Mouse (Mus musculus) layer of hippocampus, postnatal 10 days (tissue): Measurements from ENCODE around the gene Slc25a35. TPM values are rescaled to one million over a fixed set of nuclear protein-coding genes. Genes with fewer than 3 reads are reported as not detected.
A peak's percentile ranks its signal among the peaks of the same experiment; 100 is the strongest.
"Not testable (repeated sequence)": the region's sequence is repeated elsewhere in the genome, so short reads cannot be mapped to it uniquely, and the experiment has no call there.

ENCODE experiments used
- DNase-seq, 2 experiments: peaks; one replicate each; pipeline ENCODE4 v3.0.0; 2021; ENCODE audit warnings: low spot score in 2 of 2
- long read RNA-seq: library from polyadenylated mRNA; stranded (forward); transcript quantifications from one replicate; pipeline ENCODE4 v2.0.0, GENCODE M21; 2023
- total RNA-seq, 2 experiments: library from RNA; stranded (reverse); gene quantifications; 2 replicates each; pipeline ENCODE4 v1.2.3; 2021

Slc25a35 gene
- 1 to 10 TPM; 4.3 to 4.4 TPM for total RNA-seq
- long read RNA-seq, partial matches to known transcripts, result 1 of 1 reads
- long read RNA-seq, other reads (novel, unspliced or antisense), result 0 of 1 reads

DNA sequence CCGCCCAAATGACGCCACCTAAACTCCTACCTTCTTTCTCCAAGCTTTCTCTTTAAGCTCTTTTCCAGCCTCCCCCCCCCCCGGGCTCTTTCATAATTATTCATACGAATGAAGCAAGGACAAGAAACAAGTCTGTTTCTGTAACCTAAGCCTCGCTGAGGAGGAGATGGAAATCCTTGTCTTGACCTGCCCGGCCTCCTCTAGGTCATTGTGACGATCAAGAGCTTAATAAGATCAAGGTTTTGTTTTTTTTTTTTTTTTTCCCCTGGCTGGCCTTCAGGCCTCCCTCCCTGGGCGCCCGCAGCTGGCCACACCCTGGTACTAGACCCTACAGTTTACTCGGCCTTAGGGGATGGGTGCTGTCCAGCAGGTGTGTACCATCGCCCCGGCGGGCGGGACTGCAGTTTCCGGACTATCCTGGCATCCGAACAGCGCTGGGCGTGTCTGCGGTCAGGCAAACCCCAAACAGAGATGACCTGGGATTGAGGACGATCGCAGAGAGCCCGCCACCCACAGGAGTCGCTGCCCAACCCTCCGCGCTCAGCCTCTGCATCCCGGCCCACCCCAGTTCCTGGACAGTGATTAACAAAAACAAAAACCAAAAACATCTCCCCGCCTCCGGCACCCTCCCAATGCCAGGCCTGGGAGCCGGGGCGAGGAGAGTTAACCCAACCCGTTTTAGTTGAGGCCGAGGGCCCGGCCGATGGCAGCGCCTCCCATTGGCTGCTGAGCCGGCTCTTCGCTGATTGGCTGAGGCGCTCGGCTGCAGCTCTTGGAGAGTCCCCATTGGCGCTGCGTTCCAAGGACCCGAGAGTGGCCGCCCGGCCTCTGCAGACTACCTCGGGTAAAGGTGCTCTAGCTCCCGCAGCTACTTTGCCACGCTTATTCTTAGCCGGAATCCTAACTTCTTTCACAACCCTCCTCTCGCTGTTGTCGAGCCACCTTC, at the start of gene Slc25a35:
Gene Slc25a35, plus strand, starts transcription at position 795 of the 946 bp plus-strand sequence.
- peak; percentile 84 to 92 for DNase-seq

DNA sequence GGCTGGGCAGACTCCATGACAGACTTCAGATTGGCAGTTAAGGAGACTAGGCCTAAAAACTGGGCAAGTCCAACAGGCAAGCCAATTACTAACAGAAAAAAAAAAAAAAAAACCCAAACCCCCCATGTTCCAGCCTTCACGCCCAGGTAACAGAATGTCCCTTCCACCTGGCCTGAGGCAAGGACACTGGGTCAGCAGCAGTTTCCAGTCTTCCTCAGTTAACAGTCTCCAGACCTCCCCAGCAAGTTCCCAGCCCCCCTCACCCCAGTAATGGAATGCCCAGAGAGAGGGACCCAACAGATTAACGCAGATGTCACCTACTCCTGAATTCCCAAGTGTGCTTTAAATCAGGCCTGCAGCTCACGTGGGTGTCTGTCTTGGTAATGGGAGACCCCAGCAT, 44.7 kb upstream of the Slc25a35 start:
- DNase-seq, result no peak

DNA sequence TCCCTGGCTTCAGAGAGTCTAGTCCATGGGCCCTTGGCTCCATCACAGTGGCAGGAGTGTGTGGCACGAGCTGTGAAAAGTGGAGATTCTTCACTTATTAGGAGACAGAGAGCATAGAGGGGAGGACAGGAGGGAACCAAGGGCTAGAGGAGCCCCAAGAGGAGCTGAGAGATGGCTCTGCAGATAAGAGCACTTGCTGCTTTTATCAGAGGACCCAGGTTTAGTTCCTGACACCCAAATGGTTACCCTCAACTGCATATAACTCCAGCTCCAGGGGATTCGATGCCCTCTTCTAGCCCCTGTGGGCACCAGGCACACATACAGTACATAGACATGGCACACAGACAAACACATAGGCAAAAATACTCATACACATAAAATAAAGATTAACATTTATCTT, 43.2 kb upstream of the Slc25a35 start:
- DNase-seq, result no peak

DNA sequence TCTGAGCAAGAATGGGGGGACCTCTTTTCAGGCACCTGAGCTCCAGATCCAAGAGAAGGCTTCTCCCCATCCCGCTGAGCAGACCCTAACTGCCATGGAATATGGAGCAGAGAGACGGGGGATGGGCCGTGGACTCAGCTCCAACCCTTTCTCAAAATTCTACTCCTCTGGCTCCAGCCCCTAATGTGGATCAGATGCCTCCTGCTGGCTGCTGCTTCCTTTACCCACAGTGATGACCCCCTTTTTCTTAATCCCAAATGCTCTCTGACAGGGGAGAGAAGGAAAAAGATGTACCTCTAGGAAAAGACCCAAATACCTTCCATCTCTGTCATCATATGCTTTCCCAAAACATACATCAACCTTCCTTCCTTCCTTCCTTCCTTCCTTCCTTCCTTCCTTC, 41.0 kb upstream of the Slc25a35 start, which contains the start of gene Odf4:
Gene Odf4, minus strand, starts transcription at position 101 of the 400 bp plus-strand sequence.
- no peak for DNase-seq

DNA sequence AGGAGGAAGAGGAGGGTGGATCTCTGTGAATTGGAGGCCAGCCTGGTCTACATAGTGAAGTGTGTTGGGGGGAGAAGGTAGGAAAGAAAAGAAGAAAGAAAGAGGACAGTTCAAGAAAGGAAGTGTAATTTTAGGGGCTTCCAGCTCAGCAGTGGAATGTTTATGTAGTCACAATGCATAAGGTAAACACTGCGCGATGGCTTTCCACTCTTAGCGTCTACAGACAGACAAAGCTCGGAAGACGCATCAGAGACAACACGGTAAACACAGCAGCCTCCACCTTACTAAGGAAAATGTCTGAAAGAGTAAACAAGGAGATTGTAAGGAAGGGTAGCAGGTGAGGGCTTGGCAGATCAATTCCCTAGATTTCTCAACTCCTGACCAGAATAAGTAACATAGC, 38.0 kb upstream of the Slc25a35 start:
- no peak for DNase-seq

- no peak for DNase-seq
Measured at GRCm38 (mm10) chr11:68933885-68934507, 33.9 kb upstream of the Slc25a35 start.

GRCm38 (mm10) chr11:68936951-68937350, 31.0 kb upstream of the Slc25a35 start:
- DNase-seq, result not testable (repeated sequence)

DNA sequence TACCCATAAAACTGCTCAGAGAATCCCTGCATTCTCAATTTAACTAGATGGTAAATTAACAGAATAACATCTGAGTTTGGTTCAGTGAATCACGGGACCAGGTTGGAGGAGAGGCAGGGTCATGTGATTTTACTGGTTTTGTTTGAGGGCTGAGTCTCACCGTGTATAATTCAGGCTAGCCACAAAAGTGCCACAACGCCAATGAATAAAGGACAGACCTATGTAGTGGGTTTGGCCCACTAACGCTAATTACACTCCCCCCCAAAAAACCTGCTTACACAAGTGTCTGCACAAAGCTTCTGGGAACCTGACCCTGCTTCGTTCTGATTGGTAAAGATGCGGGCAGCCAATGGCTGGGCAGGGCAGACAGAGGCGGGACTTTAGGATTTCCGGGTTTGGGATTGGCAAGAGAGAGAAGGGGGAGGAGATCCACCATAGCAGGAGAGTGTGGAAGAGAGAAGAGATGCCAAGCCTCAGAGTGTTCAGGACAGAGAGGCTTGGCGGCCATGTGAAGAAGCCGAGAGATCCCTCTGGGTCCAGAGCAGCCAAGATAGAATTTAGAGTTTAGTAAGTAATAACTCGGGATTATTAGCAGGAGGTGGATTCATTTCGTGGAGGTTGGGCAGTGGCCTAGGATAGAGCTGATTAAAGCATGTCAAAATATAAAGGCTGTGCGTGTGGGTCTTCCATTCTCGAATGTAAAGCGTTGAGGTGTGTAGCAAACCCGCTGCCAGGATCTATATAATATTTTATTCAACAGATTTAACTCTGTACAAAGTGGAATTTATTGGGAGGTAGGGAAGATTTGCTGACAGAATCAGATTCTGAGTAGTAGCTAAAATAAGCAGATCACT, 28.3 kb upstream of the Slc25a35 start:
- DNase-seq, result peak; percentile 77 to 84

DNA sequence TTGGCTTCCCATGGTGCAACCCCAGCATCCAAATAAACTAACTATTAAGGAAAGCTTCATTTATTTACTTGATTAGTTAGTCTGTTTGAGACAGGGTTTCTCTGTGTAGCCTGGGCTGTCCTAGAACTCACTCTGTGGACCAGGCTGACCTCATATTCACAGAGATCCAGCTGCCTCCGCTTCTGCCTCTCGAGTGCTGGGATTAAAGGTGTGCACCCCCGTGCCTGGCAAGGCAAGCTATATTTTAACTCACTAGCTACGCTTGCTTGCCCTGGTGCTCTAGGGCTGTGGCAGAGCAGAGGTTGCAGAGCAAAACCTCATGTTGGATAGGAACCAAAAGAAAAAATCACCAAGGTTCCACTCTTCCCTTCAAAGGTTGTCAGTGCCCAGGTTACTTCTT, 27.4 kb upstream of the Slc25a35 start:
- no peak for DNase-seq

DNA sequence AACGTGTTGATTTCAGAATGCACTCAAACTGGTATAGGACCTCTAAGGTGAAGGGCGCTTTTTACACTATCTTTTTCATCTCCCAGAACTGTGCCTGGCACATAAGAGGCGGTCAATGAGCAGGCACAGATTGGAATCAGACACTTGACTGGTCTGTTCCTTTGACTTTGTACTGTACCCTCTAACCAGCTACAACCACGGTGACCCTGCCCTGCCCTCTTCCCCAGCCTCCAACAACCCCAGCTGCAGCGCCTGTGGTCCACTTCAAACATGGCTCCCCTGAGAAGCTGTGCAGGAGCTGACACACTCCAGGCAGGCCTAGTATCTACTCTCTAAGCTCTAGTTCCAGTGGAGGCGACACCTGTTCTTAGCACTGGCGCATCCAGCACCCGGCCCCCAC, 25.2 kb upstream of the Slc25a35 start:
- no peak for DNase-seq

DNA sequence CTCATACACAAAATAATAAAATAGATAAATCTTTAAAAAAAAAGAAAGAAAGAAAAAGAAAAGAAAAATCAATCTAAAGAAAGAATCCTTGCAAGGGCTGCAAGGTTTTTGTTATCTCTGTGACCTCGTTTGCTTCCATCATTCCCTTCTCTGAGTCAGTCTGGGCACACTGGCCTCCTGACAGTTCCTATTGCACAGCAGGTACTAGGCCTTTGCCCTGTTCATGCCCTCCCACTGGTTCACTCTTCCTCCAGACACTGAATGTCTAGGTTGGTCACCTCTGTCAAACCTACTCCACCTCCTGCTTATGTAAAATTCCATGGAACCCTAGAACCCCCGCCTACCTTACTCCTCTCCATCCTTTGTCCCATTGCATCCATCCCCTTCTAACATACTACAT, 22.7 kb upstream of the Slc25a35 start:
- no peak for DNase-seq

DNA sequence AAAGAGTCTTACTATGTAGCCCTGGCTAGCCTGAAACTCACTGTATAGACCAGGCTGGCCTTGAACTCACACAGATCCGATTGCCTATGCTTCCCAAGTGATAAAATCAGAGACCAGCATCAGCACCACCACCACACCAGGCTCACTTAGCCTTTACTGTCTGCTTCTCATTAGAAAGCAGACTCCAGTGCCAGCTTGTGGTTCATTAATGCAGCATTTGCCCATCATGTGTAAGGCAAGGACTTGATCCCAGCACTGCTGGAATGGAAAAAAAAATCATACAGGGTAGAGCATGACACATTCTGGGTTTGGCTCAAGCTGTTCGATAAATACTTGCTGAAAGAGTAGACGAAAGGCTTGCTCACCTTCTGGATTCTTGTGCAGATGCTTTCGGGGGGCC, 21.9 kb upstream of the Slc25a35 start:
- DNase-seq, result no peak

DNA sequence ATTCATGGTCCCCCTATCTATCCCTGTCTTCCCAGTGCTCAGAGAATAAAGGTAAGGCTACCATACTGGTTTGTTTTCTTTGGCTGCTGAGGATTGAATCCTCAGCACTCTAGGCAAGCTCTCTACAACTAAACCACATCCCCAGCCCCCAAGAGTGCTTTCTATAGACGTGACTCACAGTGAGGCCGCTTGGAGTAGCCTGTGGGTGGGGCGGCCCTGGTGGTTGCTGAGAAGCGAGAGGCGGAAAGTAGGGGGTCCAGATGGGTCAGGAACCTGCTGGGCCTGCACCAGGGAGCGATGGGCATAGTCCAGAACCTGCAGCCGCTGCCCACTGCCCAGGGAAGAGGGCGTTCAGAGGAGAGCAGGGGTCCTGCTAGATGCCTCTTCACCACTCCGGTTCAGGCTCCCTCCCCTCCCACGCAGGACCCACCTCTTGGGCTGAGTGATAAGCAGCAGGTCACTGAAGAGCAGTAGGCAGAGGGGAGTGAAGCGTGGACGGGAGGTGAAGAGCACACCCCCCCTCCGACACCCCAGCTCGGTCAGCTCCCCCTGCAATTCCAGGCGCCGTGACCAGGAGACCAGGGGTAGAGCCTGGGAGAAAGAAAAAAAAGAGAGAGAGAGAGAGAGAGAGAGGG, 21.0 kb upstream of the Slc25a35 start:
- no peak for DNase-seq

- peak in 1 of 2 experiments; percentile 26 for DNase-seq
Measured at GRCm38 (mm10) chr11:68947542-68947993, 20.4 kb upstream of the Slc25a35 start.

DNA sequence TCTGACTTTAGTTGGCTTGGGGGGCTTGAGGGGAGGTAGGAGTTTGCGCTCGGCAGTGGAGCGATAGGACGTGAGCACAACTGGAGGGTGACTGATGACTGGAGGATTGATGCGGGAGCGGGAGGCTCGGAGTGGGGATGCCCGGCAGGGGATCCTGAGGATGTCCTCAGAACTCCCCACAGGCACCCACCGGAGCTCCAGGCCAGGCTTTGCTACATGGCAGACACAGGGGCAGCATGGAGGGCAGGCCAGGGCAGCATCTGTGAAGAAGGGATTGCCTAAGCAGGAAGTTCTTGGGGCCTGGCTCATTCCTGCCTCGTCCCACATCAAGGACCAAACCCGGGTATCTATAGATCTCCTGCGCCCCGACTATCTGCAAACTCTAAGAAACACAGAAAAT, 14.0 kb upstream of the Slc25a35 start:
- no peak for DNase-seq

- no peak for DNase-seq
Measured at GRCm38 (mm10) chr11:68954408-68954807, 13.5 kb upstream of the Slc25a35 start.

DNA sequence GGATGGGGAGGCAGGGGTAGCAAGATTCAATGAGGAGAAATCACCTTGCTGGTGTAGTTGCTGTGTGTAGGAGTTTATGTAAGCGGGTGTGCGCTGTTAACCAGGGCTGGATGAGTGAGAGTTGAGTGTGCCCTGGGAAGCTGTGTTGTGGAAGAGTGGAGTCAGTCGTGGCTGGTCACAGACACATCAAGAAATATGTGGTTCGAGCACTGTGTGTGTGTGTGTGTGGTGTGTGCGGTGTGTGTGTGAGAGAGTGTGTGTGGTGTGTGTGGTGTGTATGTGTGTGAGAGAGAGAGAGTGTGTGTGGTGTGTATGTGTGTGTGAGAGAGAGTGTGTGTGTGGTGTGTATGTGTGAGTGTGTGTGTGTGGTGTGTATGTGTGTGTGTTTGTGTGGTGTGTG, 12.5 kb upstream of the Slc25a35 start:
- DNase-seq, result no peak

DNA sequence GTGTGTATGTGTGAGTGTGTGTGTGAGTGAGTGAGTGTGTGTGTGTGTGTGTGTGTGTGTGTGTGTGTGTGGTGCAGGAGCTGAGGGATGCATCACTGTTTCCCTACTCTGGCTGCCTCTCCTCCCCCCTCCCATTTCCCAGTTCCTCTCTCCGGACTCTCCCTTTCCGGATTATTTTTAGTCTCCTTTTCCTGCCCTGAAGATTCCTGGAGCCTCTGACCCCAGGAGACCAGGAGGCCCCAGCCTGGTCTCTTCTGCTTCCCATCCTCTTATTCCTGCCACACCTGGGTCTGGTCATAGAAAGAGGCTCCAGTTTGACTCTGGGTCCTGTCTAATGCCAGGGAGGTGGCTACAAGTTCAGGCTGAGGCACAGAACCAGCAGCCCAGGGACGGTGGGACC, 11.8 kb upstream of the Slc25a35 start:
- no peak for DNase-seq

DNA sequence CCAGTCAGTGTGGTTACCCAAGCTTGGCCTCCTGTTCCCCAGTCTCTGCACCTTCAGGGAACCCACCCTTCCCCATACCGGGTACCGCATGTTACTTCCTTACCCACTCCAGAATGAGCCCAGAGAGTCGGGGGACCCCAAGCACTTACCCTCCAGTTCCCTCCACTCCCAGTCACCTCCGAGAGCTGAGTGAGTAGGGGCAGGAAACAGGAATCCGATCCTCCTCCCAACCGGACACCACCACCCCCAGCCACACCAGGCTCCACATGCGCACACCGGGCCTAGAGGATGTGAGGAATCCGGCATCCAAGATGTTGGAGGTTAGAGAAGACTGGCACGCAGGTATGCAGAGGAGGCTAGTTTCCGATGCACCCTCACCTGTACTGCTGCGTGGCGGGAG, 11.2 kb upstream of the Slc25a35 start:
- no peak for DNase-seq

DNA sequence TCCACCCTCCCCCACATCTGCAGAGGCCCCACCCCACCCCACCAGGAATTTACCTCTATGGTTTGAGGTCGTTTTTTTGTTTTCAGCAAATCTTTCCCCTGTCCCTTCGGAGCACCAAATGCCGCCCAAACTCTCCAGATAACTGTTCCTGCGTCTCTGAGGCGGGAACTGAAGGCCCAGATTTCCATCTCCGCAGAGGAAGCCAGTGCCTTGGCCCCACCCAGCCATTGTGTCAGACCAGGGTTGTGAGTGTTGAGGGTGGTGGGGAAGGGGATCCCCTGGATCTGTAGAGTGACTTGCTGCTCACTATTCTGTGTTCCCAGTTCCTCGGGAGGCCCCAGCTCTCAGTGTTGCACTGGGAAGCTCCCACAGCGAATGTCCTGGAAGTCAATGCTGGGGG, 10.6 kb upstream of the Slc25a35 start, which contains the start of gene Arhgef15:
Gene Arhgef15, minus strand, starts transcription at position 173 of the 400 bp plus-strand sequence.
- no peak for DNase-seq

GRCm38 (mm10) chr11:68957971-68958370, 10.0 kb upstream of the Slc25a35 start:
- no peak for DNase-seq
